Mouse (Mus musculus) CD4-positive, CD25-positive, alpha-beta regulatory T cell, adult 4 months (primary cell): ENCODE data around the gene Hspa4. TPM values are rescaled to one million over a fixed set of nuclear protein-coding genes. Genes with fewer than 3 reads are reported as not detected.

ENCODE experiments used
- ATAC-seq: one replicate; pipeline ENCODE4 v1.8.0; 2017
- polyA plus RNA-seq, 2 experiments: library from polyadenylated mRNA; unstranded; fragments of 100-300 nt; shearing (Covaris generic); gene quantifications; one replicate each; pipeline ENCODE4 v1.2.1; 2017

Hspa4 gene
- polyA plus RNA-seq, 2 experiments from 2014 or later: 21.1 to 37.6 TPM

DNA sequence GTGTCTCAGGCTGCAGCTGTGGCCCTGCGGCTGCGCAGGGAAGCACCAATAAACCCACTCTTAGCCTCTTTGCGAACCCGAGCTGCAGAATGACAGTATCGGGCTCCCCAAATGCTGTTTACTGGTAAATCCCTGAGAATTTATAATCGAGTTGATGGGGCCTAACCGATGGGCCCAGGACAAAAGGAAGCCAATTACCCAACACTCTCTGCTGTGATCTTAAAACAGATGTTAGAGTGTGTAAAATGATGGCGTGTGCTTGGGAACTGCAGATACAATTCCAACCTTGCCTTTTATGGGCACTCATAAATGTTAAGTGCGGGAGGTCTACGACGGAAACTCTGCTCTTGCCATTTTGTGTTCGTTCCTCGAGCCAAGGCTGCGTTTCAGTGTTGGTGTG lies 49.5 kb downstream of the Hspa4 start:
- ATAC-seq: no peak

DNA sequence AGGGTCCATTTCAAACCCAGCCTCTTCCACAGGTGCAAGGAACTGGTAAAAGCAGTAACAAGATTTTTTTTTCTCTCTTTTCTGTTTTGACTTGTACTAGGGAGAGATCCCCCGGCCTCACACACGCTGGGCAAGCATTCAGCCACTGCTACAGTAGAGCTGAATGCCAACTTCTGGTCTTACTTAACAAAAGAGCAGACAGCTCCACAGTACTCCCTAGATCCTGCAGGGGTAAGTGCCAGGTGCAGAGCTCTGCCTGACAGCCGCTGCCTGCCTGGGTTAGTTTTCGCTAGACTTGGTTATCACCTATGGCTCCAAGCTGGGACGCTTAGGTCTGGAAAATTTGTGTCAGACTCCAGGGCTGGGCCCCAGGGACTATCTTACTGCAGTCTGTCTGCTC lies 50.6 kb downstream of the Hspa4 start:
- no peak for ATAC-seq

DNA sequence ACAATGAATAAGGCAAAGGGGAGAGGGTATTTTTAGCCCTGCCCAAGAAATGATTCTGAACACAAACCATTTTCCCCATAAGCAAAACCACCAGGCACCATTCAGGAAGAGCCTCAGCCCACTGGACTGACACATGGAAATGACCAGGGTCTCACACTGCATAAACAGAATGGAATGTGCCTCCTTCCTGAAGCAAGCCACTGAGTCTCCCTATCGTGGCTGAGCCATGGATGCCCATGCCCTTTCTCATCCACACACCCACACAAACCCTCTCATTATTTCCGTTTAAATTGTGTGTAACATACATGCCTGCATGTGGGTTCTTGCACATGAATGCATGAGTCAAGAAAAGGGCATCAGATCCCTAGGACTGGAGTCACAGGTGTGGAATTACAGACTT lies 54.7 kb downstream of the Hspa4 start:
- no peak for ATAC-seq

DNA sequence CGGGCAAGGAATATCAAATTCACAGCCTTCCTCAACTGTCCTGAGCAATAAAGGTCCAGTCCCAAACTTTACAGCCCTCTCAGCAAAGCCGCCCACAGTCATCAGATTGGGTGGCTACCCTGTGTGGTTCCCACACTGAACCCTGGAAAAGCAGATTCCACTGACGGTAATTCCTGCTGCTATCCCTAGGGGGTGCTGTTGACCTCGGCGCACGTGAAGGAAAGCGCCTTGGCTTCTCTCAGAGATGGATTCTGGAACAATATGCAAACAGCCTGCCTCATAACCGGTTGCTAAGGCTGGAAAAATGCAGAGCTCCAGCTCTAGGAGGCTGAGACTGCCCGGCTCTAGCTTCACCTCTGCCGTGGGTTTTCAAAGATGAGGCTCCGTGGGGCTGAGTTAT lies 57.1 kb downstream of the Hspa4 start:
- no peak for ATAC-seq

DNA sequence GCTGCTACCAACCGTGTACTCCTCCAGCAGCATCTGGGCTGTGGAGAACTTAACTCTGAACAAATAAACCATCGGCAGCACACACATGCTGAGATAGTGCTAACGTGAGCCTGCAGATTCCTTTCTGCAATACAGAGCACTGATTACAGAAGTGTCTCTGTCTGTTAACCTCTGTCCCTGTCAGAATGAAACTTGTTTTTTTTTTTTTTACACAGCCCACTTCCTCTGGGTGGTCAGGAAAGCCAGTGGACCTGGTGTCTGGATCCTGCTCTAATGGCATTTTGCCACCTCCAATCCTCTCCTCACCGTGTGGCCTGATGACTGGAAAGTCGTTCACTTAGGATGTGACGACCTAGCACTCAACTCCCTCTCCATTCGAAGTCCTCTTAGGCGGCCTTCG lies 66.7 kb downstream of the Hspa4 start:
- ATAC-seq: no peak

DNA sequence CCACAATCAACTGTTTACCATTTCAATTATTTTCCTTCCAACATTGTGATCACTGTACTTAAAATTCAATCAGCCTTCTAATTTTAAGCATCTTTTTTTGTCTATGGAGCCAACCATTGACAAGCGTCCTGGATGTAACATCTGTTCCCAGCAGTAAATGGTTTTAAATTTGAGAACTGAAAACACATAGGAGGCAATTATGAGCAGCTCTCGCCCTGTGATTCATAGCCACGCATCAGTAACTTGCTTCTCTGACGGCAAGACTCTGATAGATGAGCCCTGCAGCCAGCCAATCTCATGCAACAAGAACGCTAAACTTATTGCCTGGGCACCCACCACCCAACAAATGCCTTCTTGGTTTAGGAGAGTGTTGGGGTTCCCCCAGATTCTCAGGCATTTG lies 68.4 kb downstream of the Hspa4 start:
- no peak for ATAC-seq

DNA sequence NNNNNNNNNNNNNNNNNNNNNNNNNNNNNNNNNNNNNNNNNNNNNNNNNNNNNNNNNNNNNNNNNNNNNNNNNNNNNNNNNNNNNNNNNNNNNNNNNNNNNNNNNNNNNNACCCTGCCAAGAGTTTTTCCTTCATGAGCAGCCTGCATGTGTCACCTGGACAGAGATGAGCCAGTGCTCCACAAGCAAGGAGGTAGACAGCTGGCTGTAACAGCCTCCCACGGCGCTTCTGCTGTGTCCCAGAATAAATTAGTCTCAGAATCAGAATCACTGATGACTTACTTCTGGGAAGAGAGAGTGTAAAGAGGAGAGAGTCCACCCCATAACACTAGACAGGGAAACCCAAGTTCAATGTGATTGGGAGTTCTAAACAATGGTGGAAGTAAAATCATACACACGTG lies 71.2 kb downstream of the Hspa4 start:
- no peak for ATAC-seq

DNA sequence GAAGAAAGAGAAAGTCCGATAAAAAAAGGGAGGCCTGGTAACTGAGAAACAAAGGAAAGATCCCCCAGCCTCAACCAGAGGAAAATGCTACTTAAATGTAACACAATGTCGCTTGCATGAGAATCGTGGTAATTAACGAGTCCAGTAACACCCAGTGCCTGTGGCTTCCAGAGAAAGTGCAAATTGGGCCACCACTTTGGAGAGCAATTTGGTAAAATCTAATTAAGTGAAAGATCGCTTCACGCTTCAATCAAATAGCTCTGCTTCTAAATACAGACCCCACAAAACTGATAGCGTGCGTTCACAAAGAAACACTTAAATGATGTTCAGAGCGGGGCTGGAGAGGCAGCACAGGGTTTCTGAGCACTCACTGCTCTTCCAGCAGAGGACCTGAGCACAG lies 89.4 kb downstream of the Hspa4 start:
- ATAC-seq: no peak

Other genes with a start within 250 kb of the Hspa4 start
- gene Zcchc10, start 24.2 kb upstream of the Hspa4 start, polyA plus RNA-seq: 10 to 100 TPM; 24.3 to 28.4 TPM
- gene Aff4, start 50.4 kb upstream of the Hspa4 start, polyA plus RNA-seq: 10 to 100 TPM; 17.4 to 18.3 TPM
- gene Leap2, start 122.7 kb upstream of the Hspa4 start, polyA plus RNA-seq: 1 to 10 TPM in 1 of 2 experiments, not detected in 1; 1.1 TPM
- gene Uqcrq, start 130.4 kb upstream of the Hspa4 start, polyA plus RNA-seq: 100 to 1,000 TPM; 329 to 366 TPM
- gene Gdf9, start 130.6 kb upstream of the Hspa4 start, polyA plus RNA-seq: not detected
- not detected for gene Gm10447, start 156.7 kb upstream of the Hspa4 start, polyA plus RNA-seq
- not detected for gene Shroom1, start 156.7 kb upstream of the Hspa4 start, polyA plus RNA-seq
- gene Gm9837, start 170.0 kb upstream of the Hspa4 start, polyA plus RNA-seq: not detected
- gene Gm9945, start 179.7 kb upstream of the Hspa4 start, polyA plus RNA-seq: not detected
- not detected for gene Sowaha, start 179.8 kb upstream of the Hspa4 start, polyA plus RNA-seq
- 1 to 10 TPM in 1 of 2 experiments, under 1 TPM in 1; 0.95 to 1.0 TPM for gene Sept8, start 218.8 kb upstream of the Hspa4 start, polyA plus RNA-seq